Mouse (Mus musculus): ENCODE results near the gene Ush2a.

DNA sequence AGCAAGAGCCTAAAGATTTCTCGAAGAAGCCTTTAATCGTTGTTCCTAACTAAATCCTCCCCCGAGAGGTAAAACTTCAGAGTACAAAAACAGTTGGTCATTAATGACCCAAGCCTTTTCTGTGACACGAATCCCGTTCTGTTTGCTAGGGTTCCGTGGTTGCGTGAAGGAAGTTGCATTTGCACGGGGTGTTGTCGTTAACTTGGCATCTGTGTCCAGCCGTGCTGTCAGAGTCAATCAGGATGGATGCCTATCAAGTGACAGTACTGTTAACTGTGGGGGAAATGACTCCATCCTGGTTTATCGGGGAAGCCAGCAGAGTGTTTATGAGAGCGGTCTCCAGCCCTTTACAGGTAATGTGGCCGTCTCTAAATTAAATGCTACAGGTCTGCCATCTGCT is 287.9 kb downstream of the Ush2a start:
- TF ChIP-seq CTCF (IDR thresholded peaks at IDR 0.05), result no peak
- no peak for TF ChIP-seq POLR2A (IDR thresholded peaks at IDR 0.05; ENCODE audit: insufficient read depth, low read depth, low read length)
- no peak for TF ChIP-seq EP300 (IDR thresholded peaks at IDR 0.05; ENCODE audit: insufficient read depth, low read depth, low read length)
